Mouse (Mus musculus) neural tube, embryonic 11.5 days (tissue): ENCODE measurements around the gene 4930522H14Rik. TPM values are rescaled to one million over a fixed set of nuclear protein-coding genes. Genes with fewer than 3 reads are reported as not detected.

ENCODE experiments used
- ATAC-seq: fragments of 200-750 bp; cut with Nextera tagmentation; 2 replicates; pipeline ENCODE4 v1.8.0; 2017; ENCODE audit warnings: moderate number of reproducible peaks, mild to moderate bottlenecking, moderate TSS enrichment, moderate library complexity; ENCODE audit not compliant: insufficient read depth, low FRiP score, low TSS enrichment
- DNase-seq: peaks from one replicate; pipeline ENCODE4 v3.0.0-alpha.2; 2015; ENCODE audit warnings: low spot score
- H3K27ac ChIP-seq: fragments of 300-500 bp; sonication (generic); 2 replicates; pipeline ENCODE4 v1.5.1; 2014; ENCODE audit warnings: low read depth, mild to moderate bottlenecking, low read length
- H3K27me3 ChIP-seq: fragments of 300-500 bp; sonication (generic); 2 replicates; pipeline ENCODE4 v1.6.1; 2014; ENCODE audit warnings: mild to moderate bottlenecking, low read length, mixed read lengths; ENCODE audit not compliant: control insufficient read depth, insufficient read depth
- H3K36me3 ChIP-seq: fragments of 300-500 bp; sonication (generic); 2 replicates; pipeline ENCODE4 v1.6.1; 2014; ENCODE audit warnings: mild to moderate bottlenecking, low read length, moderate library complexity, mixed read lengths; ENCODE audit not compliant: control insufficient read depth, insufficient read depth
- H3K4me1 ChIP-seq: fragments of 300-500 bp; sonication (generic); 2 replicates; pipeline ENCODE4 v1.6.1; 2014; ENCODE audit warnings: low read length, mixed read lengths; ENCODE audit not compliant: control insufficient read depth, insufficient read depth
- H3K4me2 ChIP-seq: fragments of 300-500 bp; sonication (generic); 2 replicates; pipeline ENCODE4 v1.6.1; 2014; ENCODE audit warnings: low read depth, mild to moderate bottlenecking, moderate library complexity
- H3K4me3 ChIP-seq: fragments of 300-500 bp; sonication (generic); 2 replicates; pipeline ENCODE4 v1.5.1; 2014; ENCODE audit warnings: low read depth, low read length
- H3K9ac ChIP-seq: fragments of 300-500 bp; sonication (generic); 2 replicates; pipeline ENCODE4 v1.6.1; 2014; ENCODE audit warnings: mild to moderate bottlenecking, low read length
- H3K9me3 ChIP-seq: fragments of 300-500 bp; sonication (generic); 2 replicates; pipeline ENCODE4 v1.6.1; 2016; ENCODE audit warnings: low read length; ENCODE audit not compliant: control insufficient read depth
- WGBS: fragments of 180-500 bp; shearing (Covaris S2); extraction: QIAGEN DNeasy Blood & Tissue Kit; methylation state at CpG from one replicate; pipeline ENCODE4 v1.1.7; 2014; 5-methylcytosine and 5-hydroxymethylcytosine counted together
- polyA plus RNA-seq: library from polyadenylated mRNA; unstranded; fragments of >200 nt; fragmentation: Nextera tagmentation; extraction: Ambion mirVana; gene quantifications from 2 replicates; pipeline ENCODE4 v1.2.1, GENCODE M21; 2014

The 4930522H14Rik gene
- polyA plus RNA-seq, 1 experiment from 2014 or later, result not detected

GRCm38 (mm10) chr4:109463892-109464291 is 67.2 kb downstream of the 4930522H14Rik start:
- Histone ChIP-seq H3K4me3 (no peak overlapping the region), H3K36me3 (no peaks in the 10 kb centered on the region), H3K9ac (no peak overlapping the region), H3K27ac (no peak overlapping the region), H3K4me2 (no peak overlapping the region), H3K27me3 (no peaks in the 10 kb centered on the region), H3K9me3 (no peaks in the 10 kb centered on the region), H3K4me1 (no peaks in the 10 kb centered on the region)
- ATAC-seq, result no peak
- DNase-seq, result no peak

GRCm38 (mm10) chr4:109460421-109461179 is 70.5 kb downstream of the 4930522H14Rik start:
- Histone ChIP-seq H3K4me3 (no peak overlapping the region), H3K4me2 (no peak overlapping the region), H3K36me3 (no peaks in the 10 kb centered on the region), H3K27me3 (no peaks in the 10 kb centered on the region), H3K9ac (no peak overlapping the region), H3K9me3 (no peaks in the 10 kb centered on the region), H3K27ac (no peak overlapping the region), H3K4me1 (no peaks in the 10 kb centered on the region)
- ATAC-seq (no peak), DNase-seq (no peak)
- WGBS, result 74% methylated on average over 3 of the region's 3 CpGs

- H3K27me3 ChIP-seq, result no peaks in the 10 kb centered on the region
Observed at GRCm38 (mm10) chr4:109456821-109457220, 74.3 kb downstream of the 4930522H14Rik start.

More at GRCm38 (mm10) chr4:109456821-109457220, 74.3 kb downstream of the 4930522H14Rik start:
- H3K4me1 ChIP-seq, result no peaks in the 10 kb centered on the region
- no peaks in the 10 kb centered on the region for H3K36me3 ChIP-seq
- DNase-seq, result no peak
- no peak overlapping the region for H3K4me2 ChIP-seq
- no peaks in the 10 kb centered on the region for H3K9me3 ChIP-seq
- no peak overlapping the region for H3K27ac ChIP-seq
- no peak overlapping the region for H3K4me3 ChIP-seq
- 92% methylated on average over 6 of the region's 6 CpGs for WGBS
- ATAC-seq, result no peak
- H3K9ac ChIP-seq, result no peak overlapping the region

Other genes with a start within 250 kb of the 4930522H14Rik start
- 1.9 and 2.7 TPM in 2 replicates for gene Ttc39a, start 124.7 kb downstream of the 4930522H14Rik start, polyA plus RNA-seq
- 55.3 and 57.6 TPM in 2 replicates for gene Rnf11, start 46.6 kb downstream of the 4930522H14Rik start, polyA plus RNA-seq
- gene Cdkn2c, start 135.9 kb upstream of the 4930522H14Rik start, polyA plus RNA-seq, result 2.9 and 4.1 TPM in 2 replicates
- 43.3 and 45.5 TPM in 2 replicates for gene Faf1, start 145.3 kb upstream of the 4930522H14Rik start, polyA plus RNA-seq